Mouse (Mus musculus): ENCODE measurements around the gene Hadhb. TPM values are rescaled to one million over a fixed set of nuclear protein-coding genes. Genes with fewer than 3 reads are reported as not detected.
A peak's percentile ranks its signal among the peaks of the same experiment; 100 is the strongest.

Hadhb gene
- total and polyA plus RNA-seq, 2 experiments from 2014 or later: 46.2 to 59.3 TPM

DNA sequence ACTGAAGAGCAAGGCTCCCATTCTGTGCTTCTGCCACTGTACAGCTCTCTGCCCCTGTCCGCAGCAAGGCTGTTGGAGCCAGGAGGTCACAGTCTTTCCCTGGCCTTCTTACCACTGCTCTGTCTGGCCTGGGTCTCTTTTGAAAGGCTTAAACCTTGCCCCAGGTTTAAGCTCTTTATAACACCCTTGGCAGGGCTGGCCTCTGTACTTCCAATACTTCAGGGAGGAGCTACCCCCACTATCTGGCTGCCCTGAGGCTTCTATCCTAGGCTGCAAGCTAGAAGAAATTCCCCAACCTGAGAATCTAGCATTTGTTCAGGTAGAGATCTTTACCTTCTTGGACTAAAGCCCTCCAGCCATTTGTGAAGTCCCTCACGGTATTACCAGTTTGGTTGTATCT is 45.1 kb upstream of the Hadhb start:
- DNase-seq (no peak), ATAC-seq (no peak)
- Histone ChIP-seq H3K27ac (ENCODE audit: low read depth, low read length) (no peak overlapping the region), H3K4me3 (ENCODE audit: low read depth, low read length) (no peak overlapping the region), H3K4me1 (ENCODE audit: insufficient read depth) (0 out of 2 replicates have a peak, but pooled peaks cover 3% of the 10 kb centered on the region), H3K4me2 (ENCODE audit: low read depth) (no peak overlapping the region), H3K36me3 (ENCODE audit: insufficient read depth) (no peaks in the 10 kb centered on the region), H3K9ac (no peak overlapping the region), H3K27me3 (ENCODE audit: insufficient read depth, low read length) (no peaks in the 10 kb centered on the region), H3K9me3 (ENCODE audit: low read length) (no peaks in the 10 kb centered on the region)
- 46% methylated on average over 2 of the region's 2 CpGs for WGBS
- TF ChIP-seq CTCF (IDR thresholded peaks at IDR 0.05; ENCODE audit: low read depth): no peak

- no peak for ATAC-seq
- Histone ChIP-seq H3K4me1 (ENCODE audit: insufficient read depth) (0 out of 2 replicates have a peak, but pooled peaks cover 3% of the 10 kb centered on the region), H3K9ac (0 out of 2 replicates have a peak overlapping the region, but pooled peaks have one; percentile 10), H3K4me3 (ENCODE audit: low read depth, low read length) (no peak overlapping the region), H3K27ac (ENCODE audit: low read depth, low read length) (0 out of 2 replicates have a peak overlapping the region, but pooled peaks have one; percentile 21), H3K4me2 (ENCODE audit: low read depth) (peak overlapping the region; percentile 38), H3K27me3 (ENCODE audit: insufficient read depth, low read length) (no peaks in the 10 kb centered on the region), H3K9me3 (ENCODE audit: low read length) (no peaks in the 10 kb centered on the region), H3K36me3 (ENCODE audit: insufficient read depth) (no peaks in the 10 kb centered on the region)
- TF ChIP-seq CTCF (IDR thresholded peaks at IDR 0.05; ENCODE audit: low read depth): no peak
- DNase-seq: no peak
- whole genome bisulfite sequencing: 14% methylated on average over 22 of the region's 22 CpGs
These were observed 44.5 kb upstream of the Hadhb start for GRCm38 (mm10) chr5:30110371-30111060.

DNA sequence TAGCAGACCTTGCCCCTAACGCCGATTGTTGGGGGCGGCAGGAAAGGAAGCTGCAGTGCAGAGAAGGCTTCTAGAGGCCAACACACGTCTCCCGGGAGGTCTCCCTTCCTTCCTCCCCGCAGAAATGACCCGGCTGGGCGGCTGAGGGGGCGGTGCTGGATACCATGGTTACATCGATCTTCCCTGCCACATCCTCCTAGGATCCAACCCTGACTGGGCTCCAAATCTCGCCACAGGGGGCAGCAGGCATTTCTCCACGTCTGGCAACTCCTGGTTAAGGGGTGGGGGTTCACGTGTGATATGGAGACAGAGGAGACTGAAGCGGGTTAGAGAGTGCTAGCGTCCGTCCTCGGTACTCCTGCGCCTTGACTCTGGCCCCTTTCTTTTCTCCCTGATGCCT is 43.9 kb upstream of the Hadhb start:
- Histone ChIP-seq H3K4me2 (ENCODE audit: low read depth) (peak overlapping the region; percentile 38), H3K4me1 (ENCODE audit: insufficient read depth) (no peaks in the 10 kb centered on the region), H3K9me3 (ENCODE audit: low read length) (no peaks in the 10 kb centered on the region), H3K27me3 (ENCODE audit: insufficient read depth, low read length) (no peaks in the 10 kb centered on the region), H3K4me3 (ENCODE audit: low read depth, low read length) (no peak overlapping the region), H3K36me3 (ENCODE audit: insufficient read depth) (no peaks in the 10 kb centered on the region), H3K27ac (ENCODE audit: low read depth, low read length) (0 out of 2 replicates have a peak overlapping the region, but pooled peaks have one; percentile 21), H3K9ac (0 out of 2 replicates have a peak overlapping the region, but pooled peaks have one; percentile 10)
- DNase-seq (peak; percentile 69), ATAC-seq (peak; percentile 49)
- TF ChIP-seq CTCF (IDR thresholded peaks at IDR 0.05; ENCODE audit: low read depth): peak; percentile 59
- WGBS: 7% methylated on average over 18 of the region's 18 CpGs

GRCm38 (mm10) chr5:30111771-30112170 is 43.3 kb upstream of the Hadhb start:
- DNase-seq: no peak
- no peak overlapping the region for H3K4me3 ChIP-seq (ENCODE audit: low read depth, low read length)
- no peaks in the 10 kb centered on the region for H3K4me1 ChIP-seq (ENCODE audit: insufficient read depth)
- no peaks in the 10 kb centered on the region for H3K27me3 ChIP-seq (ENCODE audit: insufficient read depth, low read length)
- TF ChIP-seq CTCF (IDR thresholded peaks at IDR 0.05; ENCODE audit: low read depth): peak; percentile 9; the same call in 1 of the 2 replicates
- H3K4me2 ChIP-seq (ENCODE audit: low read depth): no peak overlapping the region
- H3K36me3 ChIP-seq (ENCODE audit: insufficient read depth): no peaks in the 10 kb centered on the region; the same call in 1 of the 2 replicates
- no peaks in the 10 kb centered on the region for H3K9me3 ChIP-seq (ENCODE audit: low read length)
- H3K27ac ChIP-seq (ENCODE audit: low read depth, low read length): no peak overlapping the region
- ATAC-seq: no peak
- H3K9ac ChIP-seq: no peak overlapping the region
- WGBS: 70% methylated on average over 3 of the region's 3 CpGs

- no peak for DNase-seq
- no peak overlapping the region for H3K4me3 ChIP-seq (ENCODE audit: low read depth, low read length)
- no peaks in the 10 kb centered on the region for H3K4me1 ChIP-seq (ENCODE audit: insufficient read depth)
- TF ChIP-seq CTCF (IDR thresholded peaks at IDR 0.05; ENCODE audit: low read depth): peak; percentile 38
- ATAC-seq: no peak
- H3K9ac ChIP-seq: no peak overlapping the region
- H3K36me3 ChIP-seq (ENCODE audit: insufficient read depth): no peaks in the 10 kb centered on the region; the same call in 1 of the 2 replicates
- WGBS: 92% methylated on average over 3 of the region's 3 CpGs
- no peaks in the 10 kb centered on the region for H3K9me3 ChIP-seq (ENCODE audit: low read length)
- no peak overlapping the region for H3K27ac ChIP-seq (ENCODE audit: low read depth, low read length)
- no peaks in the 10 kb centered on the region for H3K27me3 ChIP-seq (ENCODE audit: insufficient read depth, low read length)
- H3K4me2 ChIP-seq (ENCODE audit: low read depth): no peak overlapping the region
These were observed 42.4 kb upstream of the Hadhb start for GRCm38 (mm10) chr5:30112533-30113068.

DNA sequence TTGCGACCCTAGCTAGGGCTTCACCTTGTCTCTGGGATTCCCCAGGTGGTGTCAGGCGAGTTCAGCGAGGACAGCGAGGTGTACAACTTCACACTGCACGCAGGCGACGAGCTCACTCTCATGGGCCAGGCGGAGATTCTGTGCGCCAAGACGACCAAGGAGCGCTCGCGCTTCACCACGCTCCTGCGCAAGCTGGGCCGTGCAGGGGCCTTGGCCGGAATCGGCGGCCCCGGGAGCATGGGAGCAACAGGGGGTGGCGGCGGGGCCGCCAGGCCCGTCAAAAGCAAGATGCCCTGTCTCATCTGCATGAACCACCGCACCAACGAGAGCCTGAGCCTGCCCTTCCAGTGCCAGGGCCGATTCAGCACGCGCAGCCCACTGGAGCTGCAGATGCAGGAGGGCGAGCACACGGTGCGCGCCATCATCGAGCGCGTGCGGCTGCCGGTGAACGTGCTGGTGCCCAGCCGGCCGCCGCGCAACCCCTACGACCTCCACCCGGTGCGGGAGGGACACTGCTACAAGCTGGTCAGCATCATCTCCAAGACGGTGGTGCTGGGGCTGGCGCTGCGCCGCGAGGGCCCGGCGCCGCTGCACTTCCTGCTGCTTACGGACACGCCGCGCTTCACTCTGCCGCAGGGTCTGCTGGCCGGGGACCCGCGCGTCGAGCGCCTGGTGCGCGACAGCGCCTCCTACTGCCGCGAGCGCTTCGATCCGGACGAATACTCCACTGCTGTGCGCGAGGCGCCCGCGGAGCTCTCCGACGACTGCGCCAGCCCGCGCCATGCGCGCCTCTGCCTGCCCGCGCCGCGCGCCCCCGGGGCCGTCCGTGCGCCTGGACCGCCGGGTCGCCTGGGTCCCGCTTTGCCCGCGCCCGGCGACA is 40.9 kb upstream of the Hadhb start:
- TF ChIP-seq CTCF (IDR thresholded peaks at IDR 0.05; ENCODE audit: low read depth): peak; percentile 79
- 9% methylated on average over 103 of the region's 103 CpGs for WGBS
- DNase-seq (peak; percentile 91), ATAC-seq (peak; percentile 92)
- Histone ChIP-seq H3K4me1 (ENCODE audit: insufficient read depth) (no peaks in the 10 kb centered on the region), H3K9ac (peak overlapping the region; percentile 57), H3K27me3 (ENCODE audit: insufficient read depth, low read length) (no peaks in the 10 kb centered on the region), H3K9me3 (ENCODE audit: low read length) (no peaks in the 10 kb centered on the region), H3K4me3 (ENCODE audit: low read depth, low read length) (peak overlapping the region; percentile 55), H3K4me2 (ENCODE audit: low read depth) (peak overlapping the region; percentile 86), H3K36me3 (ENCODE audit: insufficient read depth) (peaks cover 12% of the 10 kb centered on the region), H3K27ac (ENCODE audit: low read depth, low read length) (0 out of 2 replicates have a peak overlapping the region, but pooled peaks have one; percentile 21)
